Mouse (Mus musculus): ENCODE results near the gene Pik3r5. TPM values are rescaled to one million over a fixed set of nuclear protein-coding genes. Genes with fewer than 3 reads are reported as not detected.

The Pik3r5 gene
- total and polyA plus RNA-seq, 3 experiments, result 0.02 to 0.49 TPM; not detected in 1

- Histone ChIP-seq H3K4me1 (ENCODE audit: insufficient read depth, low read depth, low read length) (no peaks in the 10 kb centered on the region), H3K36me3 (replicated peaks) (no peaks in the 10 kb centered on the region), H3K27me3 (ENCODE audit: insufficient read depth, low read length) (0 out of 2 replicates have a peak, but pooled peaks cover 4% of the 10 kb centered on the region), H3K9me3 (replicated peaks) (no peaks in the 10 kb centered on the region), H3K4me3 (ENCODE audit: low read depth, low read length) (no peak overlapping the region)
- no peak for TF ChIP-seq GATA2 (IDR thresholded peaks at IDR 0.05; ENCODE audit: borderline replicate concordance, low read depth, low read length)
- TF ChIP-seq GATA1 (IDR thresholded peaks at IDR 0.05; ENCODE audit: borderline replicate concordance, low read length), result no peak
- no peak for TF ChIP-seq CTCF (IDR thresholded peaks at IDR 0.05; ENCODE audit: low read depth, low read length)
- TF ChIP-seq TAL1 (conservative IDR thresholded peaks at IDR 0.05; ENCODE audit: low read depth, low read length), result no peak
- no peak for TF ChIP-seq POLR2AphosphoS5 (IDR thresholded peaks at IDR 0.05; ENCODE audit: insufficient replicate concordance, low read depth, low read length)
- ATAC-seq (ENCODE audit: extremely low read depth, insufficient number of reproducible peaks, low FRiP score, poor library complexity, severe bottlenecking) (no peak), DNase-seq (ENCODE audit: low spot score) (no peak)
Observed at GRCm38 (mm10) chr11:68400021-68400671, 31.8 kb upstream of the Pik3r5 start.

GRCm38 (mm10) chr11:68400727-68401219 is 31.1 kb upstream of the Pik3r5 start, which contains the start of gene Ntn1:
Ntn1 (minus strand) TSS chr11:68400823.
- Histone ChIP-seq H3K4me3 (ENCODE audit: low read depth, low read length) (no peak within 1 kb of the TSS), H3K36me3 (replicated peaks) (no peaks in the 10 kb centered on the region), H3K4me1 (ENCODE audit: insufficient read depth, low read depth, low read length) (no peaks in the 10 kb centered on the region), H3K27me3 (ENCODE audit: insufficient read depth, low read length) (peaks cover 6% of the 10 kb centered on the region; the same call in 1 of the 2 replicates), H3K9me3 (replicated peaks) (no peaks in the 10 kb centered on the region)
- TF ChIP-seq CTCF (IDR thresholded peaks at IDR 0.05; ENCODE audit: low read depth, low read length), result no peak
- DNase-seq (ENCODE audit: low spot score), result no peak
- ATAC-seq (ENCODE audit: extremely low read depth, insufficient number of reproducible peaks, low FRiP score, poor library complexity, severe bottlenecking), result no peak

- H3K4me1 ChIP-seq (ENCODE audit: insufficient read depth, low read depth, low read length), result no peaks in the 10 kb centered on the region
- TF ChIP-seq CTCF (IDR thresholded peaks at IDR 0.05; ENCODE audit: low read depth, low read length), result no peak
- TF ChIP-seq POLR2AphosphoS5 (IDR thresholded peaks at IDR 0.05; ENCODE audit: insufficient replicate concordance, low read depth, low read length), result no peak
- no peak for TF ChIP-seq TAL1 (conservative IDR thresholded peaks at IDR 0.05; ENCODE audit: low read depth, low read length)
- no peak for TF ChIP-seq GATA1 (IDR thresholded peaks at IDR 0.05; ENCODE audit: borderline replicate concordance, low read length)
- TF ChIP-seq GATA2 (IDR thresholded peaks at IDR 0.05; ENCODE audit: borderline replicate concordance, low read depth, low read length), result no peak
- peaks cover 6% of the 10 kb centered on the region; the same call in 1 of the 2 replicates for H3K27me3 ChIP-seq (ENCODE audit: insufficient read depth, low read length)
- ATAC-seq (ENCODE audit: extremely low read depth, insufficient number of reproducible peaks, low FRiP score, poor library complexity, severe bottlenecking) (no peak), DNase-seq (ENCODE audit: low spot score) (no peak)
- no peaks in the 10 kb centered on the region for H3K9me3 ChIP-seq (replicated peaks)
- no peaks in the 10 kb centered on the region for H3K36me3 ChIP-seq (replicated peaks)
- H3K4me3 ChIP-seq (ENCODE audit: low read depth, low read length), result no peak overlapping the region
Observed at GRCm38 (mm10) chr11:68401428-68401827, 30.5 kb upstream of the Pik3r5 start.

- ATAC-seq (ENCODE audit: extremely low read depth, insufficient number of reproducible peaks, low FRiP score, poor library complexity, severe bottlenecking) (no peak), DNase-seq (ENCODE audit: low spot score) (no peak)
- Histone ChIP-seq H3K36me3 (replicated peaks) (no peaks in the 10 kb centered on the region), H3K4me1 (ENCODE audit: insufficient read depth, low read depth, low read length) (no peaks in the 10 kb centered on the region), H3K27me3 (ENCODE audit: insufficient read depth, low read length) (peaks cover 2% of the 10 kb centered on the region; the same call in 1 of the 2 replicates), H3K4me3 (ENCODE audit: low read depth, low read length) (no peak overlapping the region), H3K9me3 (replicated peaks) (no peaks in the 10 kb centered on the region)
- TF ChIP-seq CTCF (IDR thresholded peaks at IDR 0.05; ENCODE audit: low read depth, low read length) (no peak), GATA1 (IDR thresholded peaks at IDR 0.05; ENCODE audit: borderline replicate concordance, low read length) (no peak), GATA2 (IDR thresholded peaks at IDR 0.05; ENCODE audit: borderline replicate concordance, low read depth, low read length) (no peak), POLR2AphosphoS5 (IDR thresholded peaks at IDR 0.05; ENCODE audit: insufficient replicate concordance, low read depth, low read length) (no peak), TAL1 (conservative IDR thresholded peaks at IDR 0.05; ENCODE audit: low read depth, low read length) (no peak)
Observed at GRCm38 (mm10) chr11:68404185-68404584, 27.7 kb upstream of the Pik3r5 start.

GRCm38 (mm10) chr11:68405576-68405975 is 26.3 kb upstream of the Pik3r5 start:
- DNase-seq (ENCODE audit: low spot score), result no peak
- H3K4me1 ChIP-seq (ENCODE audit: insufficient read depth, low read depth, low read length), result no peaks in the 10 kb centered on the region
- ATAC-seq (ENCODE audit: extremely low read depth, insufficient number of reproducible peaks, low FRiP score, poor library complexity, severe bottlenecking), result no peak
- no peaks in the 10 kb centered on the region for H3K9me3 ChIP-seq (replicated peaks)
- H3K27me3 ChIP-seq (ENCODE audit: insufficient read depth, low read length), result peaks cover 2% of the 10 kb centered on the region; the same call in 1 of the 2 replicates
- no peaks in the 10 kb centered on the region for H3K36me3 ChIP-seq (replicated peaks)
- H3K4me3 ChIP-seq (ENCODE audit: low read depth, low read length), result no peak overlapping the region
- TF ChIP-seq POLR2AphosphoS5 (IDR thresholded peaks at IDR 0.05; ENCODE audit: insufficient replicate concordance, low read depth, low read length), result no peak
- TF ChIP-seq GATA2 (IDR thresholded peaks at IDR 0.05; ENCODE audit: borderline replicate concordance, low read depth, low read length), result no peak
- TF ChIP-seq GATA1 (IDR thresholded peaks at IDR 0.05; ENCODE audit: borderline replicate concordance, low read length), result no peak
- TF ChIP-seq CTCF (IDR thresholded peaks at IDR 0.05; ENCODE audit: low read depth, low read length), result no peak
- no peak for TF ChIP-seq TAL1 (conservative IDR thresholded peaks at IDR 0.05; ENCODE audit: low read depth, low read length)

- no peak overlapping the region for H3K4me3 ChIP-seq (ENCODE audit: low read depth, low read length)
- H3K4me1 ChIP-seq (ENCODE audit: insufficient read depth, low read depth, low read length), result no peaks in the 10 kb centered on the region
- DNase-seq (ENCODE audit: low spot score) (no peak), ATAC-seq (ENCODE audit: extremely low read depth, insufficient number of reproducible peaks, low FRiP score, poor library complexity, severe bottlenecking) (no peak)
- H3K9me3 ChIP-seq (replicated peaks), result no peaks in the 10 kb centered on the region
- TF ChIP-seq TAL1 (conservative IDR thresholded peaks at IDR 0.05; ENCODE audit: low read depth, low read length), result no peak
- no peak for TF ChIP-seq GATA2 (IDR thresholded peaks at IDR 0.05; ENCODE audit: borderline replicate concordance, low read depth, low read length)
- no peak for TF ChIP-seq GATA1 (IDR thresholded peaks at IDR 0.05; ENCODE audit: borderline replicate concordance, low read length)
- TF ChIP-seq POLR2AphosphoS5 (IDR thresholded peaks at IDR 0.05; ENCODE audit: insufficient replicate concordance, low read depth, low read length), result no peak
- no peak for TF ChIP-seq CTCF (IDR thresholded peaks at IDR 0.05; ENCODE audit: low read depth, low read length)
- H3K27me3 ChIP-seq (ENCODE audit: insufficient read depth, low read length), result peaks cover 2% of the 10 kb centered on the region; the same call in 1 of the 2 replicates
- no peaks in the 10 kb centered on the region for H3K36me3 ChIP-seq (replicated peaks)
Observed at GRCm38 (mm10) chr11:68407266-68407926, 24.5 kb upstream of the Pik3r5 start.

Measured in G1E (cell line).